Mouse (Mus musculus) cortical plate, adult 2 months (tissue): ENCODE results near the gene Glmn.
A peak's percentile ranks its signal among the peaks of the same experiment; 100 is the strongest.

Experiments
- CTCF ChIP-seq: fragments of 200-500 bp; IDR thresholded peaks from 2 replicates; pipeline ENCODE4 v1.5.1; 2011; ENCODE audit warnings: mild to moderate bottlenecking, control low read depth, low read length; ENCODE audit not compliant: insufficient read depth; ENCODE audit errors: extremely low read depth
- POLR2A ChIP-seq: fragments of 200-500 bp; IDR thresholded peaks from 2 replicates; pipeline ENCODE4 v1.6.1; 2011; ENCODE audit warnings: mild to moderate bottlenecking, low read length, control low read depth; ENCODE audit not compliant: insufficient read depth; ENCODE audit errors: extremely low read depth

DNA sequence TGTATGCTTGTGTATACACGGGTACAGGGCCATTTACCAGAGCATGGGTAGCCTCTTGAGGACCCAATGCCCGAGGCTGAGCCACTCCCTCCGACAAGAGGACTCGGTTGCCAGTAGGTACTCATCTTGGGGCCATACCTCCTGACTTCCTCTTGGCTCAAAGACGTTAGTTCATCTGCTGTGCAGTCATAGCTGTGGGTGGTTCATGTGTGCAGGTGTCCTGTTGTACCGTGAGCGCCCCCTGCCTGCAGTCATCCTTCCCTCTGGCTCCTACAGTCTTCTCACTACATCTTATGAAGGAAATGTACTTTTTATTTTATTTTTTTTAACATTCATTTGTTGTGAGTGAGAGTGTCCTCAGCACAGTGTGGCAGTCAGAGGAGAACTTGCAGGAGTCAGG, 84.1 kb downstream of the Glmn start:
- TF ChIP-seq CTCF (peak; percentile 60), POLR2A (no peak)
